Mouse (Mus musculus): ENCODE measurements around the gene Olfr532.
"Not testable (repeated sequence)": the region's sequence is repeated elsewhere in the genome, so short reads cannot be mapped to it uniquely, and the experiment has no call there.

Gene Olfr532

DNA sequence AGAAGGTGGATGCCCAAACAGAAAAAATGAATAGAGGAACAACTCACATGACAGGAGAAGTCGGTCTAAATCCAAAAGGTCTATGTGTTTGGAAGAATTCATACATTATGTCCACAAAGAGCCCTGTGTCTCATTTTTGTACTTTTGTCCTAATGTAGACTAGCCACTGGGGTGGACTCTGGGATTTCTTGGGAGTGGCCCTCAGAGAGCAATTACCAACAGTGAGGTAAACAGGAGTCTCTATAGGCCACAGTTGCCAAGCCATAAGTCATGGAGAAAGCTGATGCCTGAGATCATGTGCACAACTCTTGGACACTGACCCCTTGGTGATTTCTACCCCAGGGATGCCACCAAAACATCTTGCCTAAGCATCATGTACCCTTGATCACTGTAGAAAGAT lies at the start of gene Olfr532:
Olfr532 (minus strand) TSS at position 101 of the 400 bp plus-strand sequence.
- no peak for DNase-seq (ENCODE audit: low read depth)

DNA sequence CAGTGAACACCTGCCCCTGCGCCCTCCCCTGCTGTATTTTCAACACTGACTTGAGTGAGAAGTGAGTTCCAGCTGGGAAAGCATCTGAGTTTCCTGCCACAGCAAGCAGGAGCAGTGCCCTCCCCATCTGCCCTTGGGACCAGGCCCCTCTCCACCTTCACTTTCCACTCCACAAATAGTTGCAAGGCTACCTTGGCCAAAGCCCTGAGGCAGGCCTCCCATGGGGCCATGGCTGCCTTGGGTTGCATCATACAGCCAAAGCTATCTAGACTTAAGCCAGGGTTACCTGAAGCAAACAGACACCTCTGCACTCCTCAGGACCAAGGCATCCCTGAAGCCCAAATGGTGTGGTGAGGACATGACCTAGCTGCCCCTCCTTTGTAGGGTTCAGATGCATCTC lies 41.6 kb upstream of the Olfr532 start, which contains the start of gene Olfr533:
Olfr533 (plus strand) TSS at position 301 of the 400 bp plus-strand sequence.
- not testable (repeated sequence) for DNase-seq (ENCODE audit: low read depth)

DNA sequence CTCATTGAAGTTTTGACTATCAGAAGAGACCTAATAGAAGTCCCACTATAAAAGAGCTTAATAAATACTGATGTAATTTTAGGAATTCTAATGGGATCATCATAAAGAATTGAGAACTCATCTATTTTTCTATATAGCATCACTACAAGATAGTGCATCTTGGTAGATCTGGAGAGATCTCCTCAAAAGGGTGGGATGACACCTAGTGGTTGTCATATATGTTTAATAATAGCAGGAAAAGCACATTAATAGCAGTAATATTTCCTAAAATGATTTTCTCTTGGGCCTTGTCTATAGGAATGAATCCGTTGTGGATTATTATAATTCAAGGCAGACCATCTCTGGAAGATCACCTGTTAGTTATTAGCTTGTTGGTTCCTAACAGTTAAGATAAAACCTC lies 21.7 kb upstream of the Olfr532 start:
- no peak for DNase-seq (ENCODE audit: low read depth)

DNA sequence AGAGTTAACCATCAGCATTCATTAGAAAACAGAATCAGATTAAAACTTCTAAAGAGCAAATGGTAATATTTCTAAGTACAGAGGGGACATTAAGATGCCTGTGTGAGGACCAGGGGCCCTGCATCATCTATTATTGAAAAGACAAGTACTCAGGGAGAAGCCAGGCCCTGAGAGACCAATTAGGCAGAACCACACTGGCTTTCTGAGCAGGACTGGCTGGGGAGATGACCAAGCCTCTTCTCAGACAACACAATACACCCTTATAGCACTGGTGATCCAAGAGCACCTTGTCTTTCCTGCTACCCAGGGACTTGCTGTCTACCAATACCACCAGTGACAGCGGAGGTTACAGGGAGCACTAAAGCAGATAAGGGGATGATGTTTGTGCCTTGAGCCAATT lies 18.6 kb downstream of the Olfr532 start, which contains the start of gene Olfr531:
Olfr531 (minus strand) TSS at position 101 of the 400 bp plus-strand sequence.
- no peak for DNase-seq (ENCODE audit: low read depth)

DNA sequence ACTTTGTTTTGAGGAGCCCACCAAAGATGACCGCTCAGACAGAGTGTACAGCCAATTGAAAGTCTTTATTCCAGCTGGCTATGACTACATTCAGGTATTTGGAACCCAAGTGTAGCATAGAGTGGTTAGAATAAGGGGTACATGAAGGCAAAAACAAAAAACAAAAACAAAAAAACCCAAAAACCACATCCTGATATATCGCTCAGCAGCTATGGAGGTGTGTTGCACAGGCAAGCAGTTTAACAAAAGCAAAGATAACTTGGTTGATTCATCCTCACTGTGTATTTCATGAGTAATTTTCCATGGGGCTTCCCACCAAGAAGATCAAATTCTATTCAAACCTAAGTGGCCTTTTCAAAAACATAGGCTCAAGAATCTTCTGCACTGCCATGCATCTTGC lies 44.5 kb downstream of the Olfr532 start:
- no peak for DNase-seq (ENCODE audit: low read depth)

DNA sequence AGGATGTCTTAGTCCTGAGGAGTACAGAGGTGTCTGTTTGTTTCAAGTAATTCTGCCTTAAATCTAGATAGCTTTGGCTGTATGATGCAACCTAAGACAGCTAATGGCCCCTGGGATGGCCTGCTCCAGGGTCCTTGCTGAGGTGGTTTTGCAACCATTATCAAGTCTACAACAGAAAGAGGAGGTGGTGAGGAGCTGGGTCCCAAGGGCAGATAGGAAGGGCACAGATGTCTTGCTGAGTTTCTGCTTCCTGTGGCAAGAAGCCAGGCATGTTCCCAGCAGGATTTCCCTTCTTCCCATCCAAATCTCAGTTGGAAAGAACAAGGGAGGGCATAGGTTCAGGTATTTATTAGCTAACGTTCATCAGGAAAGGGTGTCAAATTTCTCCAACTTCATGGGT lies 45.2 kb downstream of the Olfr532 start, which contains the start of gene Olfr530:
Olfr530 (minus strand) TSS at position 101 of the 400 bp plus-strand sequence.
- no peak for DNase-seq (ENCODE audit: low read depth)

DNA sequence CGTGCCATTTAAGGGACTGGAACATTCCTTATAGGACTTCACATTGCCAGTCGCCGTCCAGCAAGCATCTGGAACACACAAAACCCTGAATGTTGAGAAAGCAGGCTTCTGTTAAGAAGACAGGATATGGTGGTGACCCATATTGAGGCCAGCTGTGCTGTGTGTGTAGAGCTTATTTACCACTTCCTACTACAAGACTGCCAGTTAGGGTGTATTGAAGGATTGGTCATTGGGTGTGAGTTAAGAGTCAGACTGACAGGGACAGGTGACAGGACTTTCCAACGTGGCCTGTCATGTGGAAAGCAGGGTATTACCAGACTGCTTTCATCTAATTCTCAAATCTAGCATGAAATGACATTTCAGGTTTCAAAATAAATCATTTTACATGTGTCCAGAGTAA lies 47.1 kb downstream of the Olfr532 start:
- no peak for DNase-seq (ENCODE audit: low read depth)

Measured in c-Kit-positive CD71-positive TER-119-negative erythroid progenitor cells, embryonic 14.5 days (primary cell).